Mouse (Mus musculus) forebrain, embryonic 16.5 days (tissue): Measurements from ENCODE around the gene Lifr. TPM values are rescaled to one million over a fixed set of nuclear protein-coding genes. Genes with fewer than 3 reads are reported as not detected.
A peak's percentile ranks its signal among the peaks of the same experiment; 100 is the strongest.

Experiments
- ATAC-seq: fragments of 200-750 bp; cut with Nextera tagmentation; 2 replicates; pipeline ENCODE4 v1.8.0; 2017; ENCODE audit warnings: mild to moderate bottlenecking, moderate library complexity
- H3K27ac ChIP-seq: fragments of 300-500 bp; sonication (generic); 2 replicates; pipeline ENCODE4 v1.5.1; 2014; ENCODE audit warnings: low read length, control low read depth
- H3K27me3 ChIP-seq: fragments of 300-500 bp; sonication (generic); replicated peaks from 2 replicates; pipeline ENCODE4 v1.6.1; 2014; ENCODE audit warnings: low read length; ENCODE audit not compliant: control insufficient read depth, insufficient read depth
- H3K36me3 ChIP-seq: fragments of 300-500 bp; sonication (generic); 2 replicates; pipeline ENCODE4 v1.6.1; 2014; ENCODE audit not compliant: control insufficient read depth, insufficient read depth
- H3K4me1 ChIP-seq: fragments of 300-500 bp; sonication (generic); replicated peaks from 2 replicates; pipeline ENCODE4 v1.6.1; 2014; ENCODE audit warnings: low read length; ENCODE audit not compliant: control insufficient read depth, insufficient read depth
- H3K4me2 ChIP-seq: fragments of 300-500 bp; sonication (generic); 2 replicates; pipeline ENCODE4 v1.6.1; 2014; ENCODE audit warnings: mild to moderate bottlenecking, low read length, control low read depth
- H3K4me3 ChIP-seq: fragments of 300-500 bp; sonication (generic); replicated peaks from 2 replicates; pipeline ENCODE4 v1.5.1; 2014; ENCODE audit warnings: mild to moderate bottlenecking, low read length, control low read depth
- H3K9ac ChIP-seq: fragments of 300-500 bp; sonication (generic); replicated peaks from 2 replicates; pipeline ENCODE4 v1.6.1; 2014; ENCODE audit warnings: low read depth, low read length, control low read depth
- H3K9me3 ChIP-seq: fragments of 300-500 bp; sonication (generic); 2 replicates; pipeline ENCODE4 v1.6.1; 2016; ENCODE audit warnings: low read length; ENCODE audit not compliant: control insufficient read depth
- WGBS: fragments of 180-500 bp; shearing (Covaris S2); extraction: QIAGEN DNeasy Blood & Tissue Kit; methylation state at CpG from one replicate; pipeline ENCODE4 v1.1.7; 2014; 5-methylcytosine and 5-hydroxymethylcytosine counted together
- polyA plus RNA-seq: library from polyadenylated mRNA; unstranded; fragments of >200 nt; fragmentation: Nextera tagmentation; extraction: Ambion mirVana; gene quantifications from 2 replicates; pipeline ENCODE4 v1.2.1, GENCODE M21; 2015

The Lifr gene
- polyA plus RNA-seq, 1 experiment from 2014 or later, result 7.4 TPM

DNA sequence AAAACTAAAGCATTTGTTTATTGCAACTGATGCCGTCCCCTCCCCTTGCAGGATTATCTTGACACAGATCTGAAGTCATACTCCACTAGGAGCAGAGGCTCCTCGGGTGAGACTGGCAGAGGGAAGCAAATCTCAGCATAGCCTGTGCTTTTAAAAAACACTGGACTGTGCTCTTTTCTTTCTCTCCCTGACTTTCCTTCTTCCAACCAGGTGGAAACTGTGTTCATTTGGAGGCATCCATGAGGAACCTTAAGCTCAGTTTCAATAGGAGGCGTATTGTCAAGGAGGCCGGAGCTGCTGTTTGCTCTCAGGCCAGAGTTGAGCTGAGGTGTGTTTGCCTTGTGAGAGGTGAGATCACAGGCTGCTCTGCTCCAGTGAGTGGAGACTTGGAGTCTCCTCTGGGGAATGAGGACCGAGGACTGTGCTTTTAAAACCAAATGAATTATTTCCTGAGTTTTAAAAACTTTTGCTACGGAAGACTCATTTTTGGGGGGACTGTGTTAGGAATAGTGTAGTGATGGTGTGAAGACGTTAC is 40.3 kb downstream of the Lifr start:
- Histone ChIP-seq H3K36me3 (no peaks in the 10 kb centered on the region), H3K4me2 (peak overlapping the region; percentile 69), H3K9me3 (no peaks in the 10 kb centered on the region), H3K27me3 (0 out of 2 replicates have a peak, but pooled peaks cover 3% of the 10 kb centered on the region), H3K4me1 (peaks cover 20% of the 10 kb centered on the region), H3K27ac (no peak overlapping the region), H3K9ac (no peak overlapping the region), H3K4me3 (peak overlapping the region; percentile 72)
- WGBS, result 36% methylated on average over 7 of the region's 7 CpGs
- ATAC-seq, result no peak

DNA sequence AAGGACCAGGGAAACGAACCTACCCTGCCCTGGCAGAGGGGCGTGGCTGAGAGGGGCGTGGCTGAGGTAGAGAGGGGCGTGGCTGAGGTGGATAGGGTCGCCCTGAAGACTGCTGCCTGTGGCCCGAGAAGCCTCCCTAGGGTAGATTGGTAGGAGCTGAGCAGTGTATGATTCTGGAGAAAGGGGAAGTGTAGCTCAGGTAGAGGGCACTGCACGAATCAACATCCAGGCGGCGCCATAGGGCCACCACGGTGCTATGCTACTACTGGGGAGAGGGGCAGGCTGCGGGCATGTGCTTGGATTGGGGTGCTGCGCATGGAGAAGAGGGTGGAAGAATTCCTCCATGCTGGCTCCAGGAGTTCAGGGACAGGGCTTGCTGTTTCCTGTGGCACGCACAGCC is 42.3 kb downstream of the Lifr start:
- no peaks in the 10 kb centered on the region for H3K36me3 ChIP-seq
- peaks cover 18% of the 10 kb centered on the region for H3K4me1 ChIP-seq
- WGBS, result 43% methylated on average over 13 of the region's 13 CpGs
- H3K27ac ChIP-seq, result no peak overlapping the region
- no peak for ATAC-seq
- H3K4me3 ChIP-seq, result no peak overlapping the region
- H3K9me3 ChIP-seq, result no peaks in the 10 kb centered on the region
- 0 out of 2 replicates have a peak, but pooled peaks cover 3% of the 10 kb centered on the region for H3K27me3 ChIP-seq
- H3K9ac ChIP-seq, result no peak overlapping the region
- no peak overlapping the region for H3K4me2 ChIP-seq

DNA sequence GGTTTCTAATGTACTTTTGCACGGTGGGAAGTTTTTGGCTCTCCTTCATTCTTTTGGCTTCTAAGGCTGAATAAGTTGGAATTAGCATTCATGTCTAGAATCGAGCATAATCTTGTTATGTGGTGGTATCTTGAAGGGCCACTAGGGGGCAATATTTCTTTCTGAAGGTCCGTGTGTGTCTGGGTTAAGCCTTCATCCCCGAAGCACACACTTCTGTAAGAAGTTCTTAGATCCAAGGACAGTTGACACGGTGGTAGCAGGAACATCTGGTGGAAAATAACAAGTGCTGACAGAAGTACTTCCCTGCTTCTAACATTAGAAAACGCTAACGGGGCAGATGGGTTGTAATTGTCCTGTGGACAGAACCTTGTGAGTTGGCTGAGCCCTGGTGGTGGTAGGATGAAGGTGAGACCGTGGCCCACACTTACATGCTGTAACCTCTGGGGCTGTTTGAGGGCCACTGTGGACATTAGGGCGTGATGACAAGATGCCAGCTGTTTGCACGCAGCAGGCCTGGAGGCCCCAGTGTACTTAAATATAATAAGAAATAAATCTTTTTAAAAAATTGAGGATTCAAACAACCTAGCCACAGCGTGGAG is 44.1 kb downstream of the Lifr start:
- Histone ChIP-seq H3K4me2 (no peak overlapping the region), H3K36me3 (no peaks in the 10 kb centered on the region), H3K27ac (no peak overlapping the region), H3K9me3 (no peaks in the 10 kb centered on the region), H3K9ac (no peak overlapping the region), H3K4me3 (no peak overlapping the region), H3K27me3 (0 out of 2 replicates have a peak, but pooled peaks cover 3% of the 10 kb centered on the region), H3K4me1 (peaks cover 12% of the 10 kb centered on the region)
- WGBS, result 54% methylated on average over 11 of the region's 11 CpGs
- no peak for ATAC-seq

DNA sequence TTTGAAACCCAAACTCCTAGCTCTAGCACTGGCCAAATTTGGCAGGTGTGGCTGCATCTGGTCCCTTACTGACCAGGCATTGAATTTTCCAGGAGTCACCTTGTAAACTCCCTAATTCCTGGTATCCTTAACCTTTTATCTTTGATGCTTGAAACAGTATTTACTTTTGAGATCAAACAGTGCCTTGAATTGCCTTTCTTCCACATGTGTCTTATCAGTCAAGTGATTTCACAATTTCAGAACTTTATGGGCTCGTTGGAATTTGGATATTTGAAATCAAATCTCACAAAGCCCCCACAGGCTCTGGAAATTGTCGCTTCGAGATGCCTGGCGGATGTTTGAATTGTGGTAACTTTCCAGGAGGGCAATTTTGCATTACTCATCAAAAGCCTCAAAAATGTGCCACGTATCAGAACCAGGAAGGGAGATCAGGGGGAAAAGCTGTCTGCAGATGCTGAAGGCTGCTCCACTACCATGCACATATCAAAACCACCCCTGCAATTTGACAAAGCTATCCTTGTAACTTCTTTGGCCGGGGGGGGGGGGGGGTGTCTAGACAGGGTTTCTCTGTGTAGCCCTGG is 45.7 kb downstream of the Lifr start:
- no peaks in the 10 kb centered on the region for H3K36me3 ChIP-seq
- no peak overlapping the region for H3K9ac ChIP-seq
- no peaks in the 10 kb centered on the region for H3K27me3 ChIP-seq
- H3K4me3 ChIP-seq, result no peak overlapping the region
- H3K4me2 ChIP-seq, result no peak overlapping the region
- 88% methylated on average over 6 of the region's 6 CpGs for WGBS
- H3K4me1 ChIP-seq, result no peaks in the 10 kb centered on the region; the same call in 1 of the 2 replicates
- ATAC-seq, result no peak
- H3K27ac ChIP-seq, result no peak overlapping the region
- H3K9me3 ChIP-seq, result no peaks in the 10 kb centered on the region

DNA sequence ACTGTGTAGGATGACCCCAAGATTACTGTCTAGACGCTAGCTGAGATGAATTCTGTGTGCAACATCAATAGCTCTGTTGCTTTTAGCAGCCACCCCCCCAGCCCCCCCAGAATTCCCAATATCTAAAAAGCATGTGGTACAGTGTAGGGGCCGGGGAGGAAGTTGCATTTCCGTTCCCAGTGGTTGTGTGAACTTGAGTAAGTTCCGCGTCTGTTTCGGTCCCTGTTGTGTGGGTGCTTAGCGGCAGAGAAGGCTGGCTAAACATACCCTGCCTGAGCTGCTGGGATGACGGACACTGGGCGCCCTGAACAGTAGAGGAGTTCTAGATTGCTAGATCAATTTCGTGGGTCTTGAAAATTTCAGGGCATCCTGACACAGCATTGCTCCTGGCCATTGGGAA is 46.5 kb downstream of the Lifr start:
- WGBS, result 90% methylated on average over 10 of the region's 10 CpGs

DNA sequence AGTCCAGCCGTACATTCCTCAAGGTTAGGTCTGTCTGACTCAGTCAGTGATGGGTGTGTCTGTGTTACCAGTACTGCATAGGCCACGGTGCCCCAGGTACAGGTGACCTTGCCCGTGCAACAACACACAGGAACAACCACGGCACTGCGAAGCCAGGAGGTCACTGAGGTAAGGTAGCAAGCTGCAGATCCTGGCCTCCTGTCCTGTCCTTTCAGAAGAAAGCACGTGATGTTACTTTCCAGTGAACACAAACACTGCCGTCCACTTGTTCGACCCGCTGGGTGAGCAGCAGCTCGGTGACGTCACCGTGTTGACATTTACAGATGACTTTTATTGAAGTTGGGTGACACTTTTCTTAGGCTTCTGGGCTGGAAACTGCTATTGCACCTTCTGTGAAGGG is 47.2 kb downstream of the Lifr start:
- Histone ChIP-seq H3K27me3 (no peaks in the 10 kb centered on the region), H3K9ac (no peak overlapping the region), H3K9me3 (no peaks in the 10 kb centered on the region), H3K4me1 (no peaks in the 10 kb centered on the region), H3K4me2 (no peak overlapping the region), H3K27ac (no peak overlapping the region), H3K4me3 (no peak overlapping the region), H3K36me3 (no peaks in the 10 kb centered on the region)
- no peak for ATAC-seq
- 94% methylated on average over 12 of the region's 12 CpGs for WGBS

More for the DNA sequence above, 46.5 kb downstream of the Lifr start:
- Histone ChIP-seq H3K4me2 (no peak overlapping the region), H3K4me3 (no peak overlapping the region), H3K27ac (no peak overlapping the region), H3K27me3 (no peaks in the 10 kb centered on the region), H3K36me3 (no peaks in the 10 kb centered on the region), H3K9ac (no peak overlapping the region), H3K4me1 (no peaks in the 10 kb centered on the region), H3K9me3 (no peaks in the 10 kb centered on the region)
- ATAC-seq, result no peak

DNA sequence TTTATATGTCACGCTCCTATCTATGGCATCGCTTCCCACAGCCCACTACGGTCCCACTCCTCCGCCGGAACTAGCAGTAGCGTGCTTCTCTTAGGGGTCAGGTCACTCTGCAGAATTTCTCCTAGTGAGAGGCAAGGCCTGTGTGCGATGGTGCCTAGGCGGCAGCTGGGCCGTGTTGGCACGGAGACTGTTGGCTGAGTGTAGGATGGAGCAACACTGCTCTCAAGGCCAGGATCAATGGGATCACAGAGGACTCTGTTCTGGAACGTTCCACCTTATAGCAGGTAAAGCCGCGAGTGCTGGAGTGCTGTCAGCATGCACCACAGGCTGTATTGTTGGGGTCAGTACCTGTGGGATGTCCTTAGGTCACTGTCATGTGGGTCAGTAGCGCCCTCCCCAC is 48.1 kb downstream of the Lifr start:
- no peaks in the 10 kb centered on the region for H3K9me3 ChIP-seq

DNA sequence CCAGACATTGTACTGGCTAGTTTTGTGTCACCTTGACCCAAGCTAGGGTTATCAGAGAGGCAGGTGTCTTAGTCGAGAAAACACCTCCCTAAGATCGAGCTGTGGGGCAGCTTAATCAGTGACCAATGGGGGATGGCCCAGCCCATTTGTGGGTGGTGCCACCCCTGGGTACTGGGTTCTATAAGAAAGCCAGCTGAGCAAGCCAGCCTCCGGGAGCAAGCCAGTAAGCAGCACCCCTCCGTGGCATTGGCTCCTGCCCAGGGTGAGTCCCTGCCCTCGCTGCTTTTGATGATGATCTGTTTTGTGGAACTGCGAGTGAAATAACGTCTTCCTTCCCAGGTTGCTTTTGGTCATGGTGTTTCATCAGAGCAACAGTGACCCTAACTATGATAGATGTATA is 49.9 kb downstream of the Lifr start:
- H3K27me3 ChIP-seq, result no peaks in the 10 kb centered on the region
- no peaks in the 10 kb centered on the region for H3K36me3 ChIP-seq
- ATAC-seq, result no peak
- H3K4me2 ChIP-seq, result no peak overlapping the region
- no peak overlapping the region for H3K27ac ChIP-seq
- 85% methylated on average over 7 of the region's 7 CpGs for WGBS
- H3K9ac ChIP-seq, result no peak overlapping the region
- no peaks in the 10 kb centered on the region for H3K9me3 ChIP-seq
- peaks cover 12% of the 10 kb centered on the region for H3K4me1 ChIP-seq
- H3K4me3 ChIP-seq, result no peak overlapping the region

More for the DNA sequence above, 48.1 kb downstream of the Lifr start:
- 94% methylated on average over 14 of the region's 14 CpGs for WGBS
- no peaks in the 10 kb centered on the region for H3K4me1 ChIP-seq
- ATAC-seq, result no peak
- no peak overlapping the region for H3K4me3 ChIP-seq
- H3K4me2 ChIP-seq, result no peak overlapping the region
- H3K36me3 ChIP-seq, result no peaks in the 10 kb centered on the region
- no peak overlapping the region for H3K27ac ChIP-seq
- no peaks in the 10 kb centered on the region for H3K27me3 ChIP-seq
- no peak overlapping the region for H3K9ac ChIP-seq

DNA sequence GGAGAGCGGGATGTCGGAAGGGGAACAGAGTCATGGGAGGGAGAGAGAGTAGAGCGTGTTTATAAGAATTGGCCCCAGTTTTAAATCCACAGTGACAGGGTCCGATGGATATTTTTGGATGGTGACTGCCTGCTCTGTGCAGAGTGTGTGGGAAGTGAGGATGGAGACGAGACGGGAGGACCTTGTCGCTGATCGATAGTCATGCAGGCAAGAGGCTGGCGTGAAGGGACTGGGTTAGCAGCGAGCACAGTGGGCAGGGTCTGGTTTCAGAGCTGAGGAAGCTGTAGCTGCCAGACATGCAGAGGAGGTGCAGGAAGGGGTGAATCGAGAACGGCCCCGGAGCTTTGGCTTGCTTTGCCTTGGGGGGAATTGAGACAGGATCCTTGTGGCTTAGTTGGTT is 50.8 kb downstream of the Lifr start:
- Histone ChIP-seq H3K9ac (no peak overlapping the region), H3K27ac (no peak overlapping the region), H3K4me3 (no peak overlapping the region), H3K36me3 (no peaks in the 10 kb centered on the region), H3K9me3 (no peaks in the 10 kb centered on the region), H3K4me2 (no peak overlapping the region), H3K4me1 (peaks cover 17% of the 10 kb centered on the region), H3K27me3 (no peaks in the 10 kb centered on the region)
- WGBS, result 92% methylated on average over 13 of the region's 13 CpGs
- no peak for ATAC-seq
